ENCODE assay signal across 9 mouse cellular contexts in genomic region chr6:48629661-48630034, GRCm38 (mm10). TPM values are rescaled to one million over a fixed set of nuclear protein-coding genes. Genes with fewer than 3 reads are reported as not detected.
DNase-seq lines count a peak whose midpoint lies in the region; ATAC-seq lines count a peak whose summit lies in the region.
"Had no signal": no experiment of that assay in that cellular context is flagged by ENCODE, and none has a peak within 500 bp of the region (broad histone marks: within the 10 kb centered on the region; RNA-seq: fewer than 3 reads in every experiment).

No protein-coding gene starts in this region.

- H3K36me3 ChIP-seq in heart, embryonic 10.5 days = no peaks in the 10 kb centered on the region
- no peaks in the 10 kb centered on the region for H3K36me3 ChIP-seq in embryonic facial prominence, embryonic 12.5 days
- no peaks in the 10 kb centered on the region for H3K36me3 ChIP-seq in midbrain, embryonic 12.5 days
- H3K36me3 ChIP-seq: G1E had no signal

- H3K4me3 ChIP-seq in heart, embryonic 10.5 days = peak overlapping the region; percentile 63
- H3K4me3 ChIP-seq in embryonic facial prominence, embryonic 12.5 days = peak overlapping the region; percentile 46
- peak overlapping the region; percentile 45 for H3K4me3 ChIP-seq in midbrain, embryonic 12.5 days

- H3K27me3 ChIP-seq in heart, embryonic 10.5 days (ENCODE audit: insufficient read depth, poor library complexity, severe bottlenecking) = peaks cover 71% of the 10 kb centered on the region
- H3K27me3 ChIP-seq in embryonic facial prominence, embryonic 12.5 days = peaks cover 49% of the 10 kb centered on the region
- H3K27me3 ChIP-seq in midbrain, embryonic 12.5 days = peaks cover 58% of the 10 kb centered on the region

- H3K9ac ChIP-seq in embryonic facial prominence, embryonic 12.5 days = peak overlapping the region; percentile 53
- peak overlapping the region; percentile 34; the same call in 1 of the 2 replicates for H3K9ac ChIP-seq in midbrain, embryonic 12.5 days (replicated peaks)

- DNase-seq in heart, embryonic 10.5 days (ENCODE audit: low spot score) = no peak
- DNase-seq in heart, postnatal 4 days = no peak
- peak; percentile 65 for DNase-seq in kidney, adult 18-20 months
- DNase-seq in adrenal gland, adult 8-10 months = no peak
- no peak for DNase-seq in frontal cortex, postnatal 10 days (ENCODE audit: low spot score in 2 of 2)

- no peak for ATAC-seq in embryonic facial prominence, embryonic 12.5 days (ENCODE audit: insufficient number of reproducible peaks, insufficient read depth, low FRiP score, low TSS enrichment)
- ATAC-seq in midbrain, embryonic 12.5 days (ENCODE audit: low FRiP score, low read depth) = peak; percentile 19; the same call in 1 of the 2 replicates
- no peak for ATAC-seq in activated CD4-positive, CD25-positive, alpha-beta regulatory T cell, adult 4 months

- 6% methylated on average over 13 of the region's 13 CpGs for WGBS in heart, embryonic 10.5 days
- 18% methylated on average over 13 of the region's 13 CpGs for WGBS in embryonic facial prominence, embryonic 12.5 days
- 22% methylated on average over 13 of the region's 13 CpGs for WGBS in midbrain, embryonic 12.5 days

- H3K4me1 ChIP-seq in heart, embryonic 10.5 days = peaks cover 26% of the 10 kb centered on the region
- H3K4me1 ChIP-seq in embryonic facial prominence, embryonic 12.5 days = peaks cover 15% of the 10 kb centered on the region; the same call in 1 of the 2 replicates
- peaks cover 20% of the 10 kb centered on the region for H3K4me1 ChIP-seq in midbrain, embryonic 12.5 days

- peak overlapping the region; percentile 81 for H3K27ac ChIP-seq in heart, embryonic 10.5 days
- no peak overlapping the region for H3K27ac ChIP-seq in embryonic facial prominence, embryonic 12.5 days
- no peak overlapping the region for H3K27ac ChIP-seq in midbrain, embryonic 12.5 days (replicated peaks)

- H3K4me2 ChIP-seq in embryonic facial prominence, embryonic 12.5 days (replicated peaks) = peak overlapping the region; percentile 86
- H3K4me2 ChIP-seq in midbrain, embryonic 12.5 days (replicated peaks) = peak overlapping the region; percentile 67

- no peaks in the 10 kb centered on the region for H3K9me3 ChIP-seq in heart, embryonic 10.5 days
- no peaks in the 10 kb centered on the region for H3K9me3 ChIP-seq in embryonic facial prominence, embryonic 12.5 days
- H3K9me3 ChIP-seq in midbrain, embryonic 12.5 days = no peaks in the 10 kb centered on the region
- H3K9me3 ChIP-seq: G1E had no signal

RNA-seq across cellular contexts. Expression of gene AI854703, which starts 3.1 kb away (rescaled TPM):
- polyA plus RNA-seq in heart, embryonic 10.5 days (2016; fragmentation: Nextera tagmentation; extraction: Ambion mirVana) = 0.90 and 1.6 TPM in 2 replicates
- total RNA-seq in heart, postnatal 4 days (2021) = under 1 TPM; 0.41 to 0.50 TPM
- 1.5 and 2.0 TPM in 2 replicates for polyA plus RNA-seq in embryonic facial prominence, embryonic 12.5 days (2016; fragmentation: Nextera tagmentation; extraction: Ambion mirVana)
- 1.4 and 1.5 TPM in 2 replicates for polyA plus RNA-seq in midbrain, embryonic 12.5 days (2016; fragmentation: Nextera tagmentation; extraction: Ambion mirVana)
- 1 to 10 TPM; 1.9 to 6.3 (median 4.1) TPM for total RNA-seq in adrenal gland, adult 8-10 months (2022)
- 1 to 10 TPM; 1.2 to 1.7 TPM for polyA plus RNA-seq in activated CD4-positive, CD25-positive, alpha-beta regulatory T cell, adult 4 months (2017; shearing (Covaris generic))
- polyA plus RNA-seq: G1E had no signal

RNA-seq across cellular contexts. Expression of gene Gimap8, which starts 17.4 kb away (rescaled TPM):
- 0.70 and 0.87 TPM in 2 replicates for polyA plus RNA-seq in heart, embryonic 10.5 days (2016; fragmentation: Nextera tagmentation; extraction: Ambion mirVana)
- 1 to 10 TPM; 9.0 to 9.3 TPM for total RNA-seq in heart, postnatal 4 days (2021)
- polyA plus RNA-seq in embryonic facial prominence, embryonic 12.5 days (2016; fragmentation: Nextera tagmentation; extraction: Ambion mirVana) = 0.36 and 0.74 TPM in 2 replicates
- polyA plus RNA-seq in midbrain, embryonic 12.5 days (2016; fragmentation: Nextera tagmentation; extraction: Ambion mirVana) = 0.45 and 0.77 TPM in 2 replicates
- 10 to 100 TPM in 2 of 4 experiments, 1 to 10 TPM in 2; 9.1 to 15.2 (median 11.7) TPM for total RNA-seq in adrenal gland, adult 8-10 months (2022)
- polyA plus RNA-seq in activated CD4-positive, CD25-positive, alpha-beta regulatory T cell, adult 4 months (2017; shearing (Covaris generic)) = 100 to 1,000 TPM in 1 of 2 experiments, 10 to 100 TPM in 1; 97.4 to 135 TPM
- polyA plus RNA-seq: G1E had no signal

RNA-seq across cellular contexts. Expression of gene Zfp775, which starts 27.8 kb away (rescaled TPM):
- polyA plus RNA-seq in heart, embryonic 10.5 days (2016; fragmentation: Nextera tagmentation; extraction: Ambion mirVana) = 7.7 and 8.9 TPM in 2 replicates
- total RNA-seq in heart, postnatal 4 days (2021) = 1 to 10 TPM; 4.0 to 5.4 TPM
- 10.6 and 11.0 TPM in 2 replicates for polyA plus RNA-seq in embryonic facial prominence, embryonic 12.5 days (2016; fragmentation: Nextera tagmentation; extraction: Ambion mirVana)
- 13.3 and 15.7 TPM in 2 replicates for polyA plus RNA-seq in midbrain, embryonic 12.5 days (2016; fragmentation: Nextera tagmentation; extraction: Ambion mirVana)
- 10 to 100 TPM; 10.8 to 14.9 (median 13.4) TPM for total RNA-seq in adrenal gland, adult 8-10 months (2022)
- 1 to 10 TPM; 4.8 to 6.1 TPM for polyA plus RNA-seq in activated CD4-positive, CD25-positive, alpha-beta regulatory T cell, adult 4 months (2017; shearing (Covaris generic))
- polyA plus RNA-seq: G1E had no signal

RNA-seq across cellular contexts. Expression of gene Gm44965, which starts 35.9 kb away (rescaled TPM):
- 0.49 TPM in 1 of 2 replicates, not detected in the other for polyA plus RNA-seq in heart, embryonic 10.5 days (2016; fragmentation: Nextera tagmentation; extraction: Ambion mirVana)
- not detected for total RNA-seq in heart, postnatal 4 days (2021)
- not detected in 2 replicates for polyA plus RNA-seq in embryonic facial prominence, embryonic 12.5 days (2016; fragmentation: Nextera tagmentation; extraction: Ambion mirVana)
- polyA plus RNA-seq in midbrain, embryonic 12.5 days (2016; fragmentation: Nextera tagmentation; extraction: Ambion mirVana) = 0.65 TPM in 1 of 2 replicates, not detected in the other
- total RNA-seq in adrenal gland, adult 8-10 months (2022) = 1 to 10 TPM in 3 of 4 experiments, not detected in 1; 1.8 to 7.7 (median 2.6) TPM
- polyA plus RNA-seq in activated CD4-positive, CD25-positive, alpha-beta regulatory T cell, adult 4 months (2017; shearing (Covaris generic)) = not detected
- total RNA-seq: G1E had no signal
- polyA plus RNA-seq: G1E had no signal

RNA-seq across cellular contexts. Expression of gene Repin1, which starts 36.0 kb away (rescaled TPM):
- 31.9 and 33.2 TPM in 2 replicates for polyA plus RNA-seq in heart, embryonic 10.5 days (2016; fragmentation: Nextera tagmentation; extraction: Ambion mirVana)
- total RNA-seq in heart, postnatal 4 days (2021) = 10 to 100 TPM; 30.4 to 31.2 TPM
- polyA plus RNA-seq in embryonic facial prominence, embryonic 12.5 days (2016; fragmentation: Nextera tagmentation; extraction: Ambion mirVana) = 35.0 and 35.2 TPM in 2 replicates
- 50.1 and 54.1 TPM in 2 replicates for polyA plus RNA-seq in midbrain, embryonic 12.5 days (2016; fragmentation: Nextera tagmentation; extraction: Ambion mirVana)
- 10 to 100 TPM; 59.1 to 84.5 (median 79.5) TPM for total RNA-seq in adrenal gland, adult 8-10 months (2022)
- 1 to 10 TPM; 2.1 to 3.3 TPM for polyA plus RNA-seq in activated CD4-positive, CD25-positive, alpha-beta regulatory T cell, adult 4 months (2017; shearing (Covaris generic))
- polyA plus RNA-seq: G1E had no signal

Comparison
In these comparisons a context has a peak if more than half of its experiments do, and no peak if none do; other contexts are left out.
1. RNA of gene Gimap8, which starts 17.4 kb away (polyA plus RNA-seq): 97.4 to 135 TPM in activated CD4-positive, CD25-positive, alpha-beta regulatory T cell, adult 4 months; 0.70 to 0.87 TPM in heart, embryonic 10.5 days, 0.36 to 0.74 TPM in embryonic facial prominence, embryonic 12.5 days and 0.45 to 0.77 TPM in midbrain, embryonic 12.5 days; every median in the first group is over 10 times any median in the second.
2. Peak in every context shown above with its lines, with median percentiles within 50 percentile points of each other: H3K4me3 ChIP-seq.